9 mouse cellular contexts compared by ENCODE assay signal in the genomic region with DNA sequence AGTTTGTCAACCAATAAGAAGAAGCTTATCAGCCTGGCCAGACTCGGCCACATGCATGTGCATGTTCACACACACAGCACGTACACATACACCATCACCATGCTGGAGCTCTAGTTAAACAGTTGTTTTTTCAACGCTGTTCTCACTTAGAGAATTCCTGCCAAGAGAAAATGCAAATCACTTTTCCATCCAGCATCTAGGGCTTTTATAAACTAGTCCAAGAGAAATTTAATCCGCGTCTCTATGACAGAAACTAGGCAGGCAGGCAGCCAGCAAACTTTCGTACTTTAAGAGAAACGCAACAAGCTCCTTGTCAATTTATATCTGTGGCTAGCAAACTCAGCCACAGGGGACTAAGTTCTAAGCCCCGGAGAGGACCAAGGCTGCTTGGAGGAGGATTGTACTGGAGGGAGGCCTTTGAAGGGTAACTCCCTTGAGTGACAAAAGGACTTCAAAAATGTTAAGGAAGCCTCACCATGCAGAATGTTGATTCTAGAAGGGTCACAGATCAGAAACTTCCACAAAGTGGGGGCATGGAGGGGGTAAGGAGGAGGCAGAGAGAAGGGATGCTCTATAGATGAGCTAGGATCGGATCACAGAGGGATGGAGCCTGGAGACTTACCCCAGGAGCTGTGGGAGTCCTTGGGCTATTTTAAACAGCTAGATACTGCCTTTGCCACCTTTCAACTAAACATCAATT. TPM values are rescaled to one million over a fixed set of nuclear protein-coding genes. Genes with fewer than 3 reads are reported as not detected.
DNase-seq lines count a peak whose midpoint lies in the region; ATAC-seq and TF ChIP-seq lines count a peak whose summit lies in the region.
"Had no signal": no experiment of that assay in that cellular context is flagged by ENCODE, and none has a peak within 500 bp of the region (broad histone marks: within the 10 kb centered on the region; RNA-seq: fewer than 3 reads in every experiment).

No protein-coding gene starts in this region.

- ATAC-seq in liver, postnatal 0 days: no peak
- no peak for ATAC-seq in liver, embryonic 11.5 days (replicated peaks; ENCODE audit: low FRiP score)

- no peaks in the 10 kb centered on the region for H3K9me3 ChIP-seq in liver, postnatal 0 days (ENCODE audit: low read length)
- H3K9me3 ChIP-seq in liver, embryonic 11.5 days (ENCODE audit: control insufficient read depth, low read length): no peaks in the 10 kb centered on the region

- no peak overlapping the region for H3K9ac ChIP-seq in liver, postnatal 0 days (replicated peaks)
- H3K9ac ChIP-seq in liver, embryonic 11.5 days (ENCODE audit: low read depth, low read length): no peak overlapping the region

- H3K27me3 ChIP-seq in liver, postnatal 0 days (ENCODE audit: insufficient read depth, low read length): no peaks in the 10 kb centered on the region
- H3K27me3 ChIP-seq in liver, embryonic 11.5 days (replicated peaks; ENCODE audit: control insufficient read depth, insufficient read depth, low read length): no peaks in the 10 kb centered on the region

- no peak overlapping the region for H3K4me3 ChIP-seq in liver, postnatal 0 days (ENCODE audit: low read depth, low read length)
- H3K4me3 ChIP-seq in liver, embryonic 11.5 days (ENCODE audit: low read depth, low read length): no peak overlapping the region

- no peaks in the 10 kb centered on the region for H3K36me3 ChIP-seq in liver, postnatal 0 days (replicated peaks; ENCODE audit: insufficient read depth, low read length)
- no peaks in the 10 kb centered on the region for H3K36me3 ChIP-seq in liver, embryonic 11.5 days (ENCODE audit: control insufficient read depth, insufficient read depth, low read length)

- H3K4me1 ChIP-seq in liver, postnatal 0 days (ENCODE audit: insufficient read depth): peaks cover 11% of the 10 kb centered on the region; the same call in 1 of the 2 replicates
- no peaks in the 10 kb centered on the region for H3K4me1 ChIP-seq in liver, embryonic 11.5 days (replicated peaks; ENCODE audit: control insufficient read depth, insufficient read depth, low read length)

- H3K27ac ChIP-seq in liver, postnatal 0 days (ENCODE audit: low read depth): peak overlapping the region; percentile 20; the same call in 1 of the 2 replicates
- H3K27ac ChIP-seq in liver, embryonic 11.5 days (ENCODE audit: low read depth, low read length): no peak overlapping the region

- TF ChIP-seq CTCF in liver, postnatal 0 days (IDR thresholded peaks at IDR 0.05; ENCODE audit: low read depth): no peak

- no peak for TF ChIP-seq EP300 in liver, postnatal 0 days (IDR thresholded peaks at IDR 0.05; ENCODE audit: low read depth)

- WGBS in liver, postnatal 0 days (ENCODE audit: insufficient replicate concordance): 67% methylated on average over 9 of the region's 9 CpGs
- 71% methylated on average over 9 of the region's 9 CpGs for WGBS in liver, embryonic 11.5 days

- peak; percentile 44 for DNase-seq in gastrocnemius, postnatal 10 days
- DNase-seq in gastrocnemius, adult 18-20 months (ENCODE audit: low spot score): no peak
- no peak for DNase-seq in liver, postnatal 0 days
- no peak for DNase-seq in liver, embryonic 11.5 days (ENCODE audit: low spot score)
- peak; percentile 17 to 40 for DNase-seq in frontal cortex, postnatal 14 days (ENCODE audit: low spot score in 2 of 2)
- DNase-seq in right cerebral cortex, adult 2 months (ENCODE audit: low spot score in 2 of 2): peak; percentile 30 to 46
- DNase-seq in cerebellum, adult 18-20 months: no peak
- no peak for DNase-seq in retina, embryonic 14.5 days (ENCODE audit: low spot score)
- DNase-seq: cerebellum, adult 8-10 months had no signal

- H3K4me2 ChIP-seq in liver, postnatal 0 days (ENCODE audit: low read depth, low read length): no peak overlapping the region
- no peak overlapping the region for H3K4me2 ChIP-seq in liver, embryonic 11.5 days

RNA-seq across cellular contexts. Expression of a gene that starts 29.2 kb away (rescaled TPM):
- 10 to 100 TPM; 36.5 to 37.7 TPM for total RNA-seq in gastrocnemius, postnatal 10 days (2021)
- total RNA-seq in gastrocnemius, adult 18-20 months (2021): 10 to 100 TPM; 19.9 to 33.3 TPM
- 4.5 and 4.7 TPM in 2 replicates for polyA plus RNA-seq in liver, postnatal 0 days (2015; fragmentation: Nextera tagmentation; extraction: Ambion mirVana)
- polyA plus RNA-seq in liver, embryonic 11.5 days (2014; fragmentation: Nextera tagmentation; extraction: Ambion mirVana): 7.8 and 8.3 TPM in 2 replicates

RNA-seq across cellular contexts. Expression of a gene that starts 29.3 kb away (rescaled TPM):
- total RNA-seq in gastrocnemius, postnatal 10 days (2021): 10 to 100 TPM; 20.4 to 24.6 TPM
- total RNA-seq in gastrocnemius, adult 18-20 months (2021): 10 to 100 TPM; 16.4 to 17.1 TPM
- 31.7 and 32.4 TPM in 2 replicates for polyA plus RNA-seq in liver, postnatal 0 days (2015; fragmentation: Nextera tagmentation; extraction: Ambion mirVana)
- polyA plus RNA-seq in liver, embryonic 11.5 days (2014; fragmentation: Nextera tagmentation; extraction: Ambion mirVana): 27.0 and 28.9 TPM in 2 replicates

Comparison
In these comparisons a context has a peak if more than half of its experiments do, and no peak if none do; other contexts are left out.
1. DNase-seq: peak in gastrocnemius, postnatal 10 days (single experiment), frontal cortex, postnatal 14 days (2 of 2) and right cerebral cortex, adult 2 months (2 of 2); none in gastrocnemius, adult 18-20 months (single experiment), liver, postnatal 0 days (single experiment), liver, embryonic 11.5 days (single experiment), cerebellum, adult 18-20 months (0 of 2) and retina, embryonic 14.5 days (single experiment).